Mouse (Mus musculus): Measurements from ENCODE around the gene Osbpl10. TPM values are rescaled to one million over a fixed set of nuclear protein-coding genes. Genes with fewer than 3 reads are reported as not detected.

Osbpl10 gene
- polyA plus RNA-seq, 1 experiment: 8.3 TPM

- TF ChIP-seq POLR2A (IDR thresholded peaks at IDR 0.05; ENCODE audit: insufficient read depth, low read length) (no peak), EP300 (IDR thresholded peaks at IDR 0.05; ENCODE audit: insufficient read depth, low read depth, low read length) (no peak), CTCF (IDR thresholded peaks at IDR 0.05; ENCODE audit: low read depth, low read length) (no peak)
- Histone ChIP-seq H3K27ac (ENCODE audit: insufficient read depth, low read length) (no peak overlapping the region), H3K27me3 (ENCODE audit: control insufficient read depth, insufficient read depth, low read length, poor library complexity, severe bottlenecking) (no peaks in the 10 kb centered on the region)
Measured at GRCm38 (mm10) chr9:115209737-115210136, 231.4 kb downstream of the Osbpl10 start.

GRCm38 (mm10) chr9:115210535-115210934, 232.2 kb downstream of the Osbpl10 start:
- no peak overlapping the region for H3K4me3 ChIP-seq (ENCODE audit: low read depth, low read length)
- TF ChIP-seq CTCF (IDR thresholded peaks at IDR 0.05; ENCODE audit: low read depth, low read length) (no peak), EP300 (IDR thresholded peaks at IDR 0.05; ENCODE audit: insufficient read depth, low read depth, low read length) (no peak), POLR2A (IDR thresholded peaks at IDR 0.05; ENCODE audit: insufficient read depth, low read length) (no peak)

More at GRCm38 (mm10) chr9:115209737-115210136, 231.4 kb downstream of the Osbpl10 start:
- Histone ChIP-seq H3K4me3 (ENCODE audit: low read depth, low read length) (no peak overlapping the region), H3K4me1 (ENCODE audit: control insufficient read depth, insufficient read depth, low read length) (peaks cover 2% of the 10 kb centered on the region), H3K9me3 (replicated peaks; ENCODE audit: control insufficient read depth, insufficient read depth, low read length, poor library complexity, severe bottlenecking) (no peaks in the 10 kb centered on the region), H3K36me3 (ENCODE audit: control insufficient read depth, insufficient read depth, low read length, poor library complexity, severe bottlenecking) (no peaks in the 10 kb centered on the region), H3K9ac (ENCODE audit: low read depth, poor library complexity, severe bottlenecking) (no peak overlapping the region)

GRCm38 (mm10) chr9:115213755-115214264, 235.4 kb downstream of the Osbpl10 start:
- no peak overlapping the region for H3K27ac ChIP-seq (ENCODE audit: insufficient read depth, low read length)
- no peaks in the 10 kb centered on the region for H3K36me3 ChIP-seq (ENCODE audit: control insufficient read depth, insufficient read depth, low read length, poor library complexity, severe bottlenecking)
- no peak overlapping the region for H3K4me3 ChIP-seq (ENCODE audit: low read depth, low read length)
- TF ChIP-seq CTCF (IDR thresholded peaks at IDR 0.05; ENCODE audit: low read depth, low read length) (peak; percentile 54), EP300 (IDR thresholded peaks at IDR 0.05; ENCODE audit: insufficient read depth, low read depth, low read length) (no peak)
- no peak overlapping the region for H3K9ac ChIP-seq (ENCODE audit: low read depth, poor library complexity, severe bottlenecking)
- H3K27me3 ChIP-seq (ENCODE audit: control insufficient read depth, insufficient read depth, low read length, poor library complexity, severe bottlenecking): no peaks in the 10 kb centered on the region
- peaks cover 3% of the 10 kb centered on the region for H3K4me1 ChIP-seq (ENCODE audit: control insufficient read depth, insufficient read depth, low read length)
- H3K9me3 ChIP-seq (replicated peaks; ENCODE audit: control insufficient read depth, insufficient read depth, low read length, poor library complexity, severe bottlenecking): no peaks in the 10 kb centered on the region

More at GRCm38 (mm10) chr9:115210535-115210934, 232.2 kb downstream of the Osbpl10 start:
- H3K9ac ChIP-seq (ENCODE audit: low read depth, poor library complexity, severe bottlenecking): no peak overlapping the region
- H3K27me3 ChIP-seq (ENCODE audit: control insufficient read depth, insufficient read depth, low read length, poor library complexity, severe bottlenecking): no peaks in the 10 kb centered on the region
- no peak overlapping the region for H3K27ac ChIP-seq (ENCODE audit: insufficient read depth, low read length)
- H3K36me3 ChIP-seq (ENCODE audit: control insufficient read depth, insufficient read depth, low read length, poor library complexity, severe bottlenecking): no peaks in the 10 kb centered on the region
- H3K9me3 ChIP-seq (replicated peaks; ENCODE audit: control insufficient read depth, insufficient read depth, low read length, poor library complexity, severe bottlenecking): no peaks in the 10 kb centered on the region
- no peaks in the 10 kb centered on the region for H3K4me1 ChIP-seq (ENCODE audit: control insufficient read depth, insufficient read depth, low read length)

DNA sequence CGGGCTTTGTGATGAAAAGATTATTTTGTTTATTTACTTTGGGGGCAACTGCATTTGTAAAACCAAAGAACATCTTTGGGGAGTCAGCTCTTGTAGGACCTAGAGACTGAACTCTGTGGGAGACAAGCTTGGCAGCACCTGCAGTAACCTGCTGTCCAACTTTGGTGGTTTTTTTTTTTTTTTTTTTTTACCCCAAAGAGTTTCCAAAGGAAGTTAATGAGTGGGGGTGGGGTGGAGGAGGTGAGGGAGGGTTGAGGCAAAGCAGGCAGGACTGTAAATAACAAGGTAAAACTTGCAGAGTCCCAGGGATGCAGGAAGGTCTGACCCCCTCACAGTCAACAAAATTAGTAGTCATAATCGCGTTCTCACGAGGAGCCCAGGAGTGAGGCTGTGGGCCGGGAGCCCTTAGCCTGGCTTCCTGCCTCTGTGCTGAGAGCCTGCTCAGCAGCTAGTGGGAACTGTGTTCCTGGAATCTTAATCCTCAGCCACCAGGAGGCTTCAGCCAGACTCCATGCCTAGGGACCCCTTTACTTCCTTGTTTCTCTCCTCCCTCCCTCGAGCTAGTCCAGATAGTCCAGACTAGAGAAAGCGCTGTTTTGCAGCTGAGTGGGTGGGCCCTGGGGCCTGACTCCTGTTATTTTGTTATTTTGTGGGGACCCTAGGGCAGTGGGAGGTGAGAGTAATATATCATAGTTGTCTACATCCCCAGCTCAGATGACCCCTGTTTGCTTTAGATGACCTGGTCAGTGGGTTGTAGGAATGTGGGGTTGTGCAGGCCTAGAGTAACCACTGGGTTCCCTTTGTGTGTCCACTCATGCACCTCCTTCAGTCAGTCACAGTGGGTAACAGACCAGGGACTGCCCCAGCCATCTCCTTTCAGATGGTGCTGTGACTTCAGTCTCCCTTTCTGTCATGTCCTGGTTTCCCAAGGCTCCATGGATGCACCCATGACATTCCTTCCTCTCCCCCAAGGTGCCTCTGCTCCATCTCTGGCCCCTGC, 236.5 kb downstream of the Osbpl10 start:
- Histone ChIP-seq H3K4me3 (ENCODE audit: low read depth, low read length) (no peak overlapping the region), H3K9me3 (replicated peaks; ENCODE audit: control insufficient read depth, insufficient read depth, low read length, poor library complexity, severe bottlenecking) (no peaks in the 10 kb centered on the region), H3K27me3 (ENCODE audit: control insufficient read depth, insufficient read depth, low read length, poor library complexity, severe bottlenecking) (no peaks in the 10 kb centered on the region), H3K36me3 (ENCODE audit: control insufficient read depth, insufficient read depth, low read length, poor library complexity, severe bottlenecking) (no peaks in the 10 kb centered on the region), H3K4me1 (ENCODE audit: control insufficient read depth, insufficient read depth, low read length) (peaks cover 3% of the 10 kb centered on the region), H3K9ac (ENCODE audit: low read depth, poor library complexity, severe bottlenecking) (no peak overlapping the region), H3K27ac (ENCODE audit: insufficient read depth, low read length) (no peak overlapping the region)
- TF ChIP-seq EP300 (IDR thresholded peaks at IDR 0.05; ENCODE audit: insufficient read depth, low read depth, low read length) (no peak), CTCF (IDR thresholded peaks at IDR 0.05; ENCODE audit: low read depth, low read length) (no peak), POLR2A (IDR thresholded peaks at IDR 0.05; ENCODE audit: insufficient read depth, low read length) (no peak)

DNA sequence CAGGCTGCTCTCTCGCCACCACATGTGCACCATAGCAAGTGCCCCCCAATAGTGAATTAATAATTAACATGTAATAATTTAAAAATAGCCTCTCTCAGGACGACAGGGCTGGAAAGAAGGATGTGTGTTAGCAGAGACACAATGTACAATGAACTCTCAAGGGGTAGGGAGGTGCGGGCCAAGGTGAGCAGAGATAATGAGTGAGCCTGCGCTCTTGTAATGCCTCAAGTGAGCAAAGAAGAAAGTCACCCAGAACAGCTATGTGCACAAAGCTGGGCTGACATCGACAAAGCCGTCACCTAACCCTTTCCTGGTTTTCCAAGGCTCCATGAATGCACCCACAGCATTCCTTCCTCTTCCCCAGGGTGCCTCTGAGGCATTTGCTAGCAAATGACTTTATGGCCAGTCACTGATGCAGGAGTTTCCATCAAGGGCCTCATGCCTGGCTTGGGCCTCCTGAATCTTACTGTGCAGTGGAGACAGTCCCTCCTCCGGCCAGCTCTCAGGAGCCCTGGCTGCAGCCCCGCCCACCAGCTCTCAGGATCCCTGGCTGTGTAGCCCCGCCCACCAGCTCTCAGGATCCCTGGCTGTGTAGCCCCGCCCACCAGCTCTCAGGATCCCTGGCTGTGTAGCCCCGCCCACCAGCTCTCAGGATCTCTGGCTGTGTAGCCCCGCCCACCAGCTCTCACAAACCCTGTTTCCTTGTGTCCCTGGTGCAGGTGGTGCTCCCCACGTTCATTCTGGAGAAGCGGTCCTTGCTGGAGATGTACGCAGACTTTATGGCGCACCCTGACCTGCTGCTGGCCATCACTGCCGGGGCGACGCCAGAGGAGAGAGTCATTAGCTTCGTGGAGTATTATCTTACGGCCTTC, 237.7 kb downstream of the Osbpl10 start:
- no peaks in the 10 kb centered on the region for H3K9me3 ChIP-seq (replicated peaks; ENCODE audit: control insufficient read depth, insufficient read depth, low read length, poor library complexity, severe bottlenecking)
- H3K27me3 ChIP-seq (ENCODE audit: control insufficient read depth, insufficient read depth, low read length, poor library complexity, severe bottlenecking): no peaks in the 10 kb centered on the region
- no peaks in the 10 kb centered on the region for H3K36me3 ChIP-seq (ENCODE audit: control insufficient read depth, insufficient read depth, low read length, poor library complexity, severe bottlenecking)
- 0 out of 2 replicates have a peak overlapping the region, but pooled peaks have one; percentile 1 for H3K9ac ChIP-seq (ENCODE audit: low read depth, poor library complexity, severe bottlenecking)
- no peak overlapping the region for H3K27ac ChIP-seq (ENCODE audit: insufficient read depth, low read length)
- H3K4me1 ChIP-seq (ENCODE audit: control insufficient read depth, insufficient read depth, low read length): peaks cover 3% of the 10 kb centered on the region
- H3K4me3 ChIP-seq (ENCODE audit: low read depth, low read length): peak overlapping the region; percentile 51
- TF ChIP-seq EP300 (IDR thresholded peaks at IDR 0.05; ENCODE audit: insufficient read depth, low read depth, low read length) (no peak), POLR2A (IDR thresholded peaks at IDR 0.05; ENCODE audit: insufficient read depth, low read length) (no peak), CTCF (IDR thresholded peaks at IDR 0.05; ENCODE audit: low read depth, low read length) (no peak)

Measured in ES-Bruce4 (cell line).